Mouse (Mus musculus) liver, embryonic 11.5 days (tissue): ENCODE data around the gene Hoxa7. TPM values are rescaled to one million over a fixed set of nuclear protein-coding genes. Genes with fewer than 3 reads are reported as not detected.

Source experiments
- ATAC-seq: fragments of 200-750 bp; cut with Nextera tagmentation; replicated peaks from 2 replicates; pipeline ENCODE4 v1.8.0; 2017; ENCODE audit warnings: moderate number of reproducible peaks, mild to moderate bottlenecking, moderate TSS enrichment, moderate library complexity; ENCODE audit not compliant: low FRiP score
- DNase-seq: peaks from one replicate; pipeline ENCODE4 v3.0.0-alpha.2; 2017; ENCODE audit warnings: low spot score
- H3K27ac ChIP-seq: fragments of 300-500 bp; sonication (generic); 2 replicates; pipeline ENCODE4 v1.5.1; 2014; ENCODE audit warnings: mild to moderate bottlenecking, low read depth, low read length, control low read depth
- H3K27me3 ChIP-seq: fragments of 300-500 bp; sonication (generic); replicated peaks from 2 replicates; pipeline ENCODE4 v1.6.1; 2014; ENCODE audit warnings: low read length, mixed read lengths; ENCODE audit not compliant: control insufficient read depth, insufficient read depth
- H3K36me3 ChIP-seq: fragments of 300-500 bp; sonication (generic); 2 replicates; pipeline ENCODE4 v1.6.1; 2014; ENCODE audit warnings: mild to moderate bottlenecking, low read length, moderate library complexity, mixed read lengths; ENCODE audit not compliant: control insufficient read depth, insufficient read depth
- H3K4me1 ChIP-seq: fragments of 300-500 bp; sonication (generic); replicated peaks from 2 replicates; pipeline ENCODE4 v1.6.1; 2014; ENCODE audit warnings: low read length, mixed read lengths; ENCODE audit not compliant: control insufficient read depth, insufficient read depth
- H3K4me2 ChIP-seq: fragments of 300-500 bp; sonication (generic); 2 replicates; pipeline ENCODE4 v1.6.1; 2014; ENCODE audit warnings: mild to moderate bottlenecking, control low read depth, moderate library complexity
- H3K4me3 ChIP-seq: fragments of 300-500 bp; sonication (generic); 2 replicates; pipeline ENCODE4 v1.5.1; 2014; ENCODE audit warnings: low read depth, low read length, control low read depth
- H3K9ac ChIP-seq: fragments of 300-500 bp; sonication (generic); 2 replicates; pipeline ENCODE4 v1.6.1; 2014; ENCODE audit warnings: low read depth, low read length, control low read depth
- H3K9me3 ChIP-seq: fragments of 300-500 bp; sonication (generic); 2 replicates; pipeline ENCODE4 v1.6.1; 2016; ENCODE audit warnings: low read length, inconsistent platforms, mixed read lengths; ENCODE audit not compliant: control insufficient read depth
- WGBS: fragments of 180-500 bp; shearing (Covaris S2); extraction: QIAGEN DNeasy Blood & Tissue Kit; methylation state at CpG from one replicate; pipeline ENCODE4 v1.1.7; 2014; 5-methylcytosine and 5-hydroxymethylcytosine counted together
- polyA plus RNA-seq: library from polyadenylated mRNA; unstranded; fragments of >200 nt; fragmentation: Nextera tagmentation; extraction: Ambion mirVana; gene quantifications from 2 replicates; pipeline ENCODE4 v1.2.1, GENCODE M21; 2014

Gene Hoxa7
- polyA plus RNA-seq, 1 experiment from 2014 or later: 2.7 TPM

DNA sequence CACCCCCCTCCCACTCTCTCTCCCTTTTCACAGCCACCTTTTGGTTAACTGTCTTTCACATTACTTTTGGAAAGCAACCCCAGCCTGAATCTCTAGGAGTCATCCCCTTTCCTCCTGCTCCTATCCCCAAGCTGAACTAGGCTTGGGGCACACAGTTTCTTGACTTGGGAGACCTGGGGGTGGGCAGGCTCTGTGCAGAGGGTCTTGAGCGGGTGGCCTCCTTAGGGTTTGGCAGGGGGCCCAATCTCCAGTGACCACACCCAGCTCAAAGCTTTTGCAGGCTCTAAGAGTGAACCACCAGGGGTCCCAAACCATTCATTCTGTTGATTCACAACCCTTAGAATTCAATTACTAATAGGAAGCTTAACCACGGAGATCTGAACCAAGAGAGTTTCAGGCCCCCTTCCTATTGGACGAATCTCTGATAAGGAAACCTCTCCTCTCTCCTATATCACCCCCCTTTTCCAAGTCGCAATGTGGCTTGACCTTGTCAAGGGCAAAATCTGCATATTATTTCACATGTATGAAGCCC, 21.2 kb upstream of the Hoxa7 start:
- Histone ChIP-seq H3K4me2 (no peak overlapping the region), H3K4me1 (no peaks in the 10 kb centered on the region), H3K27ac (no peak overlapping the region), H3K9me3 (no peaks in the 10 kb centered on the region), H3K36me3 (no peaks in the 10 kb centered on the region), H3K4me3 (no peak overlapping the region), H3K9ac (no peak overlapping the region), H3K27me3 (peaks cover 98% of the 10 kb centered on the region)
- ATAC-seq (no peak), DNase-seq (no peak)
- WGBS: 3% methylated on average over 4 of the region's 4 CpGs

DNA sequence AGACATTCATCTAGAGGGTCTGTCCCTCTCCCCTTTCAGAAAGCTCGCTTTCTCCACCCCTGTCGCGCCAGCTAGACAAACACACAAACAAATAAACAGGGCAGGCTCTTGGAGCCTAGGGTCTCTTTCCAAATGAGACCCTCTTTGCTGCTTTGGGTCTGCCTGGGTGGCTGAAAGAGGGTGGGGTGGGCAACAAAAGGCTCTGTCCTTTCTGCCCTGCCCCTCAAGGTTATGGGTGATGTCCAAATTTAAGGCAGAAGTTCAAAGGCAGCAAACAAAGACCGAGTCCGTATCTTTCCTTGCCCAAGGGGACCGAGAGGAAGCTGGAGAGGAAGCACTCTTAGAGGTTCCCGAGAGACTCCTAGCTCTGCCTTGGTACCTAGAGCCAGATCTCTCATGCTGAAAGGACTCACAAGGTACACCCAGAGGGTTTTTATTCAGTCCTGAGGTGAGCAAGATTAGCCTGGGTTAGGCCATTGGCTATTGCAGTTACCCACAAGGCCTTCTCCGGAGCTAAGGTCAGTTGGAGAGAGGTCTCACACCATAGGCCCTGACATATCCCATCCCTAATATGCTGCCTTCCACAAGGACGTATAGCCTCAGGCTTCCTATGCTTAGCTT, 19.5 kb upstream of the Hoxa7 start:
- H3K4me3 ChIP-seq: no peak overlapping the region
- H3K36me3 ChIP-seq: no peaks in the 10 kb centered on the region
- H3K9me3 ChIP-seq: no peaks in the 10 kb centered on the region
- ATAC-seq (no peak), DNase-seq (no peak)
- peaks cover 98% of the 10 kb centered on the region for H3K27me3 ChIP-seq
- H3K4me1 ChIP-seq: no peaks in the 10 kb centered on the region
- no peak overlapping the region for H3K27ac ChIP-seq
- 3% methylated on average over 9 of the region's 9 CpGs for whole genome bisulfite sequencing
- no peak overlapping the region for H3K4me2 ChIP-seq
- H3K9ac ChIP-seq: no peak overlapping the region

DNA sequence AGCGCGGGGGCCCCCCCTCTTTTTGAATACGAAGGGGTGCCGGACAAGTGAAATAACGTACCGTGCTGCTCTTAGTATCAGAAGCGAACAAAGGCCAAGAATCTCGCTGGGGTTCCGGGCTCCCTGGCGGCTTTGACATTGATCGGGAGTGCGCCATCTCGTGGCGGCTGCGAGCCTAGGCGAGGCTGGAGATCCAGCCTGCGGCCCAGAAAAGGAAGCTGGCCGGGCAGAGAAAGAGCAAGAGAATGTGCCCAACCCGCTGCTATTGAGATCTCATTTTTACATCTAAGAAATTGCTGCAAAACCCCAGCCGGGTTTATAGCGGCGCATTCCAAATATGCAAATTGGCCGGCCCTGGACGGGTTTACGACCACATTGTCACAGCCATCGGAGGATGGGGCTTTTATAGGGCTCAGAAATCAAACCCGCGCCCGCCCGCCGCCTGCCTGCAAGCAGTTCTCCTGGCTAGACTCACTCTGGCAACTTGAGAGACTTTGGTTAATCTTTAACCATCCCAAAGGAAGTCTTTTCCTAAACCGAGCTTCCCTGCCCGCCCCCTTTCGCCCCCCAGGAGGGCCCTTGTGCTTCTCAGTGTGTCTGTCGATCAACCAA, 18.8 kb upstream of the Hoxa7 start, which contains the start of gene Hoxa10:
Gene Hoxa10, minus strand, starts transcription at position 466 of the 612 bp plus-strand sequence.
- H3K4me3 ChIP-seq: no peak within 1 kb of the TSS
- H3K4me1 ChIP-seq: no peaks in the 10 kb centered on the region
- no peak within 1 kb of the TSS for H3K27ac ChIP-seq
- no peaks in the 10 kb centered on the region for H3K9me3 ChIP-seq
- H3K9ac ChIP-seq: no peak within 1 kb of the TSS
- peaks cover 98% of the 10 kb centered on the region for H3K27me3 ChIP-seq
- WGBS: 2% methylated on average over 35 of the region's 35 CpGs
- DNase-seq (no peak), ATAC-seq (no peak)
- H3K4me2 ChIP-seq: no peak within 1 kb of the TSS
- H3K36me3 ChIP-seq: no peaks in the 10 kb centered on the region

DNA sequence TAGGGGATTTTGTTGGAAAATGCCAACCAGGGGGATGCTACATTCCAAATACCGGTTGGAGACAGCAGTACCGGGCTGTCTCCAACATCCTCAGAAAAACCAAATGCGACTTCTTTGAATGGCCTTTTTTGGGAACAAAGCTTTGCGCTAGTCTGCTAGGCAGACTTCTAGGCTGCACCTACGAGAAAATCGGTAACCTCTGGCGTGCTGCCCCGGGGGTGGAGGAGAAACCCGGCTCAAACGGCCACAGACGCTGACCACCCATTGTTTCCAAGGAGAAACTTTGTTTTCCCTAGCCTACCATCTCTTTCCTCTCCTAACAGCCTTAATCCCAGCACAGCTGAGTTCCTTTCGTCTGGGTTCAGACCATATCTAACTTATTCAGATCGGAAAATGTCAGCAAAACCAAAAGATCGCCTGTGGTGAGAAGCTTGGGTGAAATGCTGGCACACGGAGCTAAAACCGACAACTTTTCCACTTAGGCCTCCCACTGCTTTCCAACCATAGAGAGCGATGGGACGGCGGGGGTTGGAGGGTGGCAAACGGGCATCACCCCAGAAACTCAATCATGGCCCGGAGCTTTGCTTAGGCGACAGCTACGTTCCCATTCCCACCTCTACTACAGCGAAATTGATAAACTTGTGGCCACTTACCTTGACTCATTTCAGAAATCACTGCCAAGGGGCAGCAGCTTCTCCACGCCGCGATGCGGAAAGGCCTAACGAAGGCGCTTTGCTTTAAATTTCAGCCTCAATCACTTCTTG, 18.2 kb upstream of the Hoxa7 start:
- Histone ChIP-seq H3K27me3 (peaks cover 98% of the 10 kb centered on the region), H3K27ac (no peak overlapping the region), H3K4me1 (no peaks in the 10 kb centered on the region), H3K9me3 (no peaks in the 10 kb centered on the region), H3K4me2 (no peak overlapping the region), H3K4me3 (no peak overlapping the region), H3K9ac (no peak overlapping the region), H3K36me3 (no peaks in the 10 kb centered on the region)
- no peak for ATAC-seq
- 2% methylated on average over 30 of the region's 30 CpGs for WGBS
- DNase-seq: no peak

GRCm38 (mm10) chr6:52238976-52239375, 17.3 kb upstream of the Hoxa7 start:
- no peak overlapping the region for H3K27ac ChIP-seq
- WGBS: 3% methylated on average over 7 of the region's 7 CpGs
- no peak overlapping the region for H3K9ac ChIP-seq
- H3K27me3 ChIP-seq: peaks cover 98% of the 10 kb centered on the region
- no peak overlapping the region for H3K4me2 ChIP-seq
- no peaks in the 10 kb centered on the region for H3K4me1 ChIP-seq
- H3K36me3 ChIP-seq: no peaks in the 10 kb centered on the region
- no peak overlapping the region for H3K4me3 ChIP-seq
- DNase-seq: no peak
- H3K9me3 ChIP-seq: no peaks in the 10 kb centered on the region
- no peak for ATAC-seq

DNA sequence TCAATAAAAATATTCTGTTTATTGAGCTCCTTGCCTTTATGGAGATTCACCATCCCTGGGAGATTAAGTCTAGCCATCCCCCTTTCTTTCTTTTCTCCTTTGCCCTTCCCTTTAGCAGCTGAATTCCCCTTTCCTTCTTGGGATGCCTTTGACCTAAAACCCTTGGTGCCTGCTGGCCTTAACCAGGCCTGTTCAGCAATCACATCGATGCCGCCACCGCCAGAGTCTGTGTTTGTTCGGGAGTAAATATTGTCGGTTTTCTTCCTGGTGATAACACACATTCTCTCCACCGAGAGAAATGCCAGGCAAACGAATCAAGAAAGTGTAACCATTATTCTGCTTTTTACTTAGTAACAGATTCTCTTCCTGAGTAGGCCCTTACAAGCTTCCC, 16.5 kb upstream of the Hoxa7 start:
- DNase-seq: no peak
- WGBS: 2% methylated on average over 7 of the region's 7 CpGs
- H3K9ac ChIP-seq: no peak overlapping the region
- no peak overlapping the region for H3K4me2 ChIP-seq
- H3K27ac ChIP-seq: no peak overlapping the region
- no peak overlapping the region for H3K4me3 ChIP-seq
- no peaks in the 10 kb centered on the region for H3K36me3 ChIP-seq
- H3K4me1 ChIP-seq: no peaks in the 10 kb centered on the region
- no peak for ATAC-seq
- no peaks in the 10 kb centered on the region for H3K9me3 ChIP-seq
- peaks cover 98% of the 10 kb centered on the region for H3K27me3 ChIP-seq

GRCm38 (mm10) chr6:52237346-52238154, 15.9 kb upstream of the Hoxa7 start:
- H3K36me3 ChIP-seq: no peaks in the 10 kb centered on the region
- DNase-seq (no peak), ATAC-seq (no peak)
- WGBS: 10% methylated on average over 10 of the region's 10 CpGs
- H3K9me3 ChIP-seq: no peaks in the 10 kb centered on the region
- H3K9ac ChIP-seq: no peak overlapping the region
- H3K4me2 ChIP-seq: no peak overlapping the region
- no peak overlapping the region for H3K27ac ChIP-seq
- no peak overlapping the region for H3K4me3 ChIP-seq
- H3K4me1 ChIP-seq: no peaks in the 10 kb centered on the region
- peaks cover 98% of the 10 kb centered on the region for H3K27me3 ChIP-seq

GRCm38 (mm10) chr6:52236806-52237205, 15.2 kb upstream of the Hoxa7 start:
- Histone ChIP-seq H3K4me2 (no peak overlapping the region), H3K27ac (no peak overlapping the region), H3K9ac (no peak overlapping the region), H3K4me3 (no peak overlapping the region), H3K27me3 (peaks cover 98% of the 10 kb centered on the region), H3K4me1 (no peaks in the 10 kb centered on the region), H3K36me3 (no peaks in the 10 kb centered on the region), H3K9me3 (no peaks in the 10 kb centered on the region)
- 11% methylated on average over 3 of the region's 3 CpGs for WGBS
- ATAC-seq: no peak
- DNase-seq: no peak
